Mouse (Mus musculus): ENCODE measurements at regions not wholly inside any gene's neighbourhood (a gene's known extent, or its start where the extent isn't known, plus 50 kb on each side); places are given as distances from the start of the nearest gene placed in this dataset.

DNA sequence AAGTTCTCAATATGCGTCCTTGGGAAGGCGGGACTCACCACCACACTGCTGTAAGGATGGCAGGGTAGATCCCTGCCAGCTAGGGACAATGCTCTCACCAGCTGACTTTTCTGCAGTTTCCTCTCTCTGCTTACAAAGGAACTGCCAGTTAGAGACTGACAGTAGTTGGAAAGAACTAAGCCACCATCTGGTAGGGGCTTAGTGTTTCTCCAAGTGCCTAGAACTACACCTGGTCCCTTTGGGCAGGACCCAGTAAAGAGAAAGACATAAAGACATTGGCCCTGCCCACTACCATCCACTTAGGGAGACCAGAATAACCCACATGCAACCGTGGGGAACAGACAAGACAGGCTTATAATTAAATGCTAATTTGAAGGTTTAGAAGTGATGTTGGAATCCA lies 165.5 kb upstream of the Id2 start:
- Histone ChIP-seq H3K9ac (ENCODE audit: low read depth, low read length) (no peak overlapping the region), H3K4me3 (ENCODE audit: low read depth, low read length) (no peak overlapping the region), H3K4me2 (no peak overlapping the region), H3K27ac (ENCODE audit: low read depth, low read length) (no peak overlapping the region), H3K4me1 (replicated peaks; ENCODE audit: control insufficient read depth, insufficient read depth, low read length) (no peaks in the 10 kb centered on the region), H3K36me3 (ENCODE audit: control insufficient read depth, insufficient read depth, low read length) (no peaks in the 10 kb centered on the region), H3K9me3 (ENCODE audit: control insufficient read depth, low read length) (no peaks in the 10 kb centered on the region), H3K27me3 (replicated peaks; ENCODE audit: control insufficient read depth, insufficient read depth, low read length) (no peaks in the 10 kb centered on the region)
- 78% methylated on average over 3 of the region's 3 CpGs for WGBS
- no peak for ATAC-seq (replicated peaks; ENCODE audit: low FRiP score)
- DNase-seq (ENCODE audit: low spot score) = no peak

DNA sequence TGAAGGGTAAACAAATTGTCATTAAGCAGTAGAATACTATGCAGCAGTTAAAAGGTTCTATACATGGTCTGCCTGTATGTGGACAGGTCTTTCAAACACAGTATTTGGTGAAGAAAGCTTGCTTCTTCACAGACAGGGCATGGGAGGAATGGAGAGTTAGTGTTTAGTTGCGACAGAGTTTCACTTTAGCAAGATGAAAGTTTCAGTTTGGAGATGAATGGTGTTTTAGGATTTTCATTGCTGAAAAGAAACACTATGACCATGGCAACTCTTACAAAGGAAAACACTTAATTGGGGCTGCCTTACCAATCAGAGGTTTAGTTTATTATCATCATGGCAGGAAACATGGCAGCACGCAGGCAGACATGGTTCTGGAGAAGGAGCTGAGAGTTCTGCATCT lies 162.2 kb upstream of the Id2 start:
- no peak overlapping the region for H3K4me2 ChIP-seq
- DNase-seq (ENCODE audit: low spot score) (no peak), ATAC-seq (replicated peaks; ENCODE audit: low FRiP score) (no peak)
- H3K4me3 ChIP-seq (ENCODE audit: low read depth, low read length) = no peak overlapping the region
- WGBS = 81% methylated on average over 2 of the region's 2 CpGs
- H3K9ac ChIP-seq (ENCODE audit: low read depth, low read length) = no peak overlapping the region
- no peaks in the 10 kb centered on the region for H3K27me3 ChIP-seq (replicated peaks; ENCODE audit: control insufficient read depth, insufficient read depth, low read length)
- no peaks in the 10 kb centered on the region for H3K9me3 ChIP-seq (ENCODE audit: control insufficient read depth, low read length)
- no peaks in the 10 kb centered on the region for H3K4me1 ChIP-seq (replicated peaks; ENCODE audit: control insufficient read depth, insufficient read depth, low read length)
- no peak overlapping the region for H3K27ac ChIP-seq (ENCODE audit: low read depth, low read length)
- H3K36me3 ChIP-seq (ENCODE audit: control insufficient read depth, insufficient read depth, low read length) = no peaks in the 10 kb centered on the region

- WGBS = 36% methylated on average over 6 of the region's 6 CpGs
- no peak overlapping the region for H3K4me3 ChIP-seq (ENCODE audit: low read depth, low read length)
- H3K9me3 ChIP-seq (ENCODE audit: control insufficient read depth, low read length) = no peaks in the 10 kb centered on the region
- H3K9ac ChIP-seq (ENCODE audit: low read depth, low read length) = no peak overlapping the region
- DNase-seq (ENCODE audit: low spot score) (no peak), ATAC-seq (replicated peaks; ENCODE audit: low FRiP score) (no peak)
- H3K4me1 ChIP-seq (replicated peaks; ENCODE audit: control insufficient read depth, insufficient read depth, low read length) = no peaks in the 10 kb centered on the region
- H3K4me2 ChIP-seq = no peak overlapping the region
- H3K36me3 ChIP-seq (ENCODE audit: control insufficient read depth, insufficient read depth, low read length) = no peaks in the 10 kb centered on the region
- H3K27ac ChIP-seq (ENCODE audit: low read depth, low read length) = no peak overlapping the region
- no peaks in the 10 kb centered on the region for H3K27me3 ChIP-seq (replicated peaks; ENCODE audit: control insufficient read depth, insufficient read depth, low read length)
Observed at GRCm38 (mm10) chr12:25256268-25256667, 159.3 kb upstream of the Id2 start.

DNA sequence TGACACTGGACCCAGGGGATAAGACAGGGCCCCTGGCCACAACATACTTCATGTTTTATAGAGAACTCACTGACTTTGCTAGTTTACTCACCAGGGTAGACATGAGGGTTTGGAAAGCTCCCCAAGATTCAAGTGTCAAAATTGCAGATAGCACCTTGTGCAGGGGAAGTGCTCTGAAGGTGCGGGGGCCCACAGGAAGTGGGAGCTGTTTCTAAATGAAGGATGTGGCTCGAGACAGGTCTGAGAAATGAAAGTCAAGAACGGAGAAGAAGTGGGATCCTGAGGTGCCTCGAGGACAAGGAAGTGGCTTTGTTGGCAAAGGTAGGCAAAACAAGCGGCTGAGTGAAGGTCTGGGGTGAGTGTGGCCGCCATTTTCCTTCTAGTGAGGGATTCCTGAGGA lies 157.8 kb upstream of the Id2 start:
- Histone ChIP-seq H3K4me3 (ENCODE audit: low read depth, low read length) (no peak overlapping the region), H3K27me3 (replicated peaks; ENCODE audit: control insufficient read depth, insufficient read depth, low read length) (no peaks in the 10 kb centered on the region), H3K36me3 (ENCODE audit: control insufficient read depth, insufficient read depth, low read length) (no peaks in the 10 kb centered on the region), H3K4me1 (replicated peaks; ENCODE audit: control insufficient read depth, insufficient read depth, low read length) (no peaks in the 10 kb centered on the region), H3K4me2 (no peak overlapping the region), H3K9ac (ENCODE audit: low read depth, low read length) (no peak overlapping the region), H3K9me3 (ENCODE audit: control insufficient read depth, low read length) (no peaks in the 10 kb centered on the region), H3K27ac (ENCODE audit: low read depth, low read length) (no peak overlapping the region)
- WGBS = 51% methylated on average over 6 of the region's 6 CpGs
- no peak for DNase-seq (ENCODE audit: low spot score)
- no peak for ATAC-seq (replicated peaks; ENCODE audit: low FRiP score)

- Histone ChIP-seq H3K9me3 (ENCODE audit: control insufficient read depth, low read length) (no peaks in the 10 kb centered on the region), H3K27me3 (replicated peaks; ENCODE audit: control insufficient read depth, insufficient read depth, low read length) (no peaks in the 10 kb centered on the region), H3K4me2 (no peak overlapping the region), H3K4me1 (replicated peaks; ENCODE audit: control insufficient read depth, insufficient read depth, low read length) (0 out of 2 replicates have a peak, but pooled peaks cover 2% of the 10 kb centered on the region), H3K9ac (ENCODE audit: low read depth, low read length) (no peak overlapping the region), H3K36me3 (ENCODE audit: control insufficient read depth, insufficient read depth, low read length) (no peaks in the 10 kb centered on the region), H3K4me3 (ENCODE audit: low read depth, low read length) (no peak overlapping the region), H3K27ac (ENCODE audit: low read depth, low read length) (no peak overlapping the region)
- 84% methylated on average over 6 of the region's 6 CpGs for WGBS
- no peak for DNase-seq (ENCODE audit: low spot score)
- ATAC-seq (replicated peaks; ENCODE audit: low FRiP score) = no peak
Observed at GRCm38 (mm10) chr12:25252776-25253510, 156.0 kb upstream of the Id2 start.

- 0 out of 2 replicates have a peak, but pooled peaks cover 2% of the 10 kb centered on the region for H3K4me1 ChIP-seq (replicated peaks; ENCODE audit: control insufficient read depth, insufficient read depth, low read length)
- no peaks in the 10 kb centered on the region for H3K27me3 ChIP-seq (replicated peaks; ENCODE audit: control insufficient read depth, insufficient read depth, low read length)
- no peak for DNase-seq (ENCODE audit: low spot score)
- H3K9ac ChIP-seq (ENCODE audit: low read depth, low read length) = no peak overlapping the region
- no peak overlapping the region for H3K4me2 ChIP-seq
- ATAC-seq (replicated peaks; ENCODE audit: low FRiP score) = no peak
- WGBS = 45% methylated on average over 4 of the region's 4 CpGs
- H3K27ac ChIP-seq (ENCODE audit: low read depth, low read length) = no peak overlapping the region
- H3K9me3 ChIP-seq (ENCODE audit: control insufficient read depth, low read length) = no peaks in the 10 kb centered on the region
- no peak overlapping the region for H3K4me3 ChIP-seq (ENCODE audit: low read depth, low read length)
- no peaks in the 10 kb centered on the region for H3K36me3 ChIP-seq (ENCODE audit: control insufficient read depth, insufficient read depth, low read length)
Observed at GRCm38 (mm10) chr12:25251411-25252171, 154.7 kb upstream of the Id2 start.

DNA sequence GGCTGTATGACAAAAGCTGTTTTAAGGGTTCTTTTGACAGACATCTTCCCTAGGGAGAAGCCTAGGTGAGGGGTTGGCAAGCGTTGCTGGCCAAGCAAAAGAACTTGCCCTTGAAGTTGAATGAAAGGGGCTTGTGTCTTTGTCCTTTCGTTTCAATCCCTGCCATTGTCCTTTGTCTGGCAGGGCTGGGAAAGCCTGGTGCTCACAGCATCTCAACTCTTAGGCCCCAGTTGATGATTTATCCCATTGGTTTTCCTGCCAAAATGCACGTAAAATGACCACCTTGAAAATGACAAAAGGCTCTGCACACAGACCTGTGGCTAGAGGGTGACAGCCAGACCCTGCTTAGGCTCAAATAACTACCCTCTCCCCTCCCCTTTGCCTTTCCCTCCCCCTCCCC lies 153.9 kb upstream of the Id2 start:
- Histone ChIP-seq H3K4me3 (ENCODE audit: low read depth, low read length) (no peak overlapping the region), H3K9ac (ENCODE audit: low read depth, low read length) (no peak overlapping the region), H3K9me3 (ENCODE audit: control insufficient read depth, low read length) (no peaks in the 10 kb centered on the region), H3K27ac (ENCODE audit: low read depth, low read length) (no peak overlapping the region), H3K36me3 (ENCODE audit: control insufficient read depth, insufficient read depth, low read length) (no peaks in the 10 kb centered on the region), H3K4me1 (replicated peaks; ENCODE audit: control insufficient read depth, insufficient read depth, low read length) (0 out of 2 replicates have a peak, but pooled peaks cover 2% of the 10 kb centered on the region), H3K4me2 (no peak overlapping the region), H3K27me3 (replicated peaks; ENCODE audit: control insufficient read depth, insufficient read depth, low read length) (no peaks in the 10 kb centered on the region)
- ATAC-seq (replicated peaks; ENCODE audit: low FRiP score) (no peak), DNase-seq (ENCODE audit: low spot score) (no peak)
- 63% methylated on average over 3 of the region's 3 CpGs for WGBS

DNA sequence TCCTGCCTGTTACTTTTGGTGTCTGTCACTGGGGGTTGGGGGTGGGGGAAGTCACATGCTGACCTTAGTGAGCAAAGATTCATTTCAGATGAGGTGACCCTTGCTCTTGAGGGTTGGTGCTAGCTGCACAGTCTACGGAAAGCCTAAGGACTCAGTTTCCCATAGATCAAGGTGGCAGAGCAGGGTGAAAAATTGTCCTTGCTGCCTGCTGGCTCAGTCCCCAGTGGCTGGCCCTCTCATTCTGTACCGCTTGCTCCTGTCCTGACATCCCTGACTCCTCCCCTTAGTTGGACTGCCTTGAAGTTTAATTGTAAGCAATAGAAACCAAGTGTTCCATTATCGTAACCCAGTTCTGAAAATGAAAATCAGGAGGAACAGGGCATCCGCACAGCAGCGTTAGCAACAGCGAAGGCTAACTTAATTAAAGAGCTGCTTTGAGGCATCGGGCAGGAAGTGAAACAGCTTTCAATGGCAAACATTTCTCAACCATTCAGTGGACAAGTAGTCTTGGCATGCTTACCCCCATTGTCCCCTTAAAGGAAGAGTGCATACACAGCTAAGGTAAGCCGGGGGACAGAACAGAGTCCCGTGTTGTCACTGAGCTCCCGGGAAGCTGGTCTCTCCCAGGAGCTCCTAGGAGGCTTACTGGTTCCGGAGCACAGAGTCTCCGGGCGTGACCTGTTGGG lies 151.9 kb upstream of the Id2 start:
- no peak overlapping the region for H3K4me3 ChIP-seq (ENCODE audit: low read depth, low read length)
- H3K4me2 ChIP-seq = no peak overlapping the region
- no peak overlapping the region for H3K9ac ChIP-seq (ENCODE audit: low read depth, low read length)
- no peaks in the 10 kb centered on the region for H3K27me3 ChIP-seq (replicated peaks; ENCODE audit: control insufficient read depth, insufficient read depth, low read length)
- no peaks in the 10 kb centered on the region for H3K9me3 ChIP-seq (ENCODE audit: control insufficient read depth, low read length)
- ATAC-seq (replicated peaks; ENCODE audit: low FRiP score) = no peak
- 77% methylated on average over 13 of the region's 13 CpGs for WGBS
- 0 out of 2 replicates have a peak, but pooled peaks cover 2% of the 10 kb centered on the region for H3K4me1 ChIP-seq (replicated peaks; ENCODE audit: control insufficient read depth, insufficient read depth, low read length)
- no peaks in the 10 kb centered on the region for H3K36me3 ChIP-seq (ENCODE audit: control insufficient read depth, insufficient read depth, low read length)
- DNase-seq (ENCODE audit: low spot score) = no peak
- no peak overlapping the region for H3K27ac ChIP-seq (ENCODE audit: low read depth, low read length)
